Mouse (Mus musculus): Measurements from ENCODE around the gene Igfbp6.

GRCm38 (mm10) chr15:102195373-102195772 lies 51.2 kb downstream of the Igfbp6 start:
- no peak for TF ChIP-seq CTCF (conservative IDR thresholded peaks at IDR 0.05 in 1 of 2, IDR thresholded peaks at IDR 0.05 in 1 of 2; ENCODE audit: low read depth in 2 of 2, low read length in 2 of 2)
- TF ChIP-seq NRF1 (IDR thresholded peaks at IDR 0.05; ENCODE audit: low read depth, low read length): no peak
- TF ChIP-seq GABPA (IDR thresholded peaks at IDR 0.05; ENCODE audit: insufficient replicate concordance, low read depth, low read length): no peak
- TF ChIP-seq POLR2A (IDR thresholded peaks at IDR 0.05; ENCODE audit: low read depth, low read length): no peak
- no peak for TF ChIP-seq EP300 (IDR thresholded peaks at IDR 0.05; ENCODE audit: low read length)
- no peak for TF ChIP-seq ZKSCAN1 (IDR thresholded peaks at IDR 0.05; ENCODE audit: borderline replicate concordance, low read depth, low read length)
